25 mouse cellular contexts compared by ENCODE assay signal in the genomic region with DNA sequence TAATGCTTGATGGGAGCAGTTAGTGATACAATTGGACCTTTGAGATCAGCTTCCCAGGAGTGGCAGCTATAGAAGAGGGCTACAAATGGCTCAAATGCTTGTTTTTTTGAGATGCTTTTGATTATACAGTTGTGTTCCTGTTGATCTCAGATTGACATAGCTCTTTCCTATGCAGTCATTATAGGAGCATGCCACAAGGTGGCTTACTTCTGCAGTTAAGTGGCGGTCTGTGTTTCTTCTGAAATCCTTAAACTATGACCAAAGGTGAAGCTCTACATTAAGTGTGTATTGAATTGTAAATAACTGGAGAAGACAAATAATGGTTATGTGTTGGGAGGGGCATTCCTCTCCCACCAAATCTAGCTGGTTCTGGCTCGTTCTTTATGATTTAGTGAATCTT. TPM values are rescaled to one million over a fixed set of nuclear protein-coding genes. Genes with fewer than 3 reads are reported as not detected.
DNase-seq lines count a peak whose midpoint lies in the region; ATAC-seq and TF ChIP-seq lines count a peak whose summit lies in the region.
"Had no signal": no experiment of that assay in that cellular context is flagged by ENCODE, and none has a peak within 500 bp of the region (broad histone marks: within the 10 kb centered on the region; RNA-seq: fewer than 3 reads in every experiment).

No protein-coding gene starts in this region.

- no peak overlapping the region for H3K27ac ChIP-seq in gastrocnemius, adult 2 months
- no peak overlapping the region for H3K27ac ChIP-seq in left cerebral cortex, adult 2 months
- no peak overlapping the region for H3K27ac ChIP-seq in stomach, postnatal 0 days (replicated peaks)
- H3K27ac ChIP-seq: embryonic facial prominence, embryonic 15.5 days; heart, embryonic 15.5 days; limb, embryonic 12.5 days; liver, embryonic 13.5 days had no signal

- no peak for DNase-seq in gastrocnemius, adult 2 months
- DNase-seq in gastrocnemius, postnatal 36 days: no peak
- DNase-seq in left cerebral cortex, adult 2 months (ENCODE audit: extremely low spot score in 1 of 2, low spot score in 2 of 2): no peak
- no peak for DNase-seq in left cerebral cortex, adult 9 months (ENCODE audit: low spot score in 2 of 2)
- DNase-seq in thymus, postnatal 14 days: peak; percentile 19
- no peak for DNase-seq in thymus, postnatal 36 days
- DNase-seq in stomach, postnatal 0 days (ENCODE audit: low spot score): no peak
- no peak for DNase-seq in kidney, postnatal 14 days
- DNase-seq: adrenal gland, postnatal 10 days; B cell, adult 2 months; cerebellum, adult 11-12 months; cerebellum, postnatal 14 days; heart, adult 11 months; kidney, adult 2 months; kidney, postnatal 25 days; layer of hippocampus, adult 9-11 months; liver, embryonic 13.5 days; lung, postnatal 10 days; right cerebral cortex, postnatal 14 days; spleen, adult 18-20 months had no signal

- no peak overlapping the region for H3K4me2 ChIP-seq in stomach, postnatal 0 days (replicated peaks; ENCODE audit: low read depth)
- H3K4me2 ChIP-seq: embryonic facial prominence, embryonic 15.5 days; heart, embryonic 15.5 days; limb, embryonic 12.5 days; liver, embryonic 13.5 days had no signal

- intact Hi-C loops in gastrocnemius, adult 2 months (cut with DNase I): no loop called here
- intact Hi-C loops in gastrocnemius, postnatal 36 days (cut with DNase I): no loop called here
- intact Hi-C loops in left cerebral cortex, adult 2 months (cut with DNase I): no loop called here

- WGBS in stomach, postnatal 0 days: 67% methylated on average over 2 of the region's 2 CpGs

- H3K36me3 ChIP-seq in stomach, postnatal 0 days (ENCODE audit: control insufficient read depth, insufficient read depth, low read length): peaks cover 14% of the 10 kb centered on the region; the same call in 1 of the 2 replicates

- ATAC-seq in stomach, postnatal 0 days (ENCODE audit: low FRiP score, low TSS enrichment): no peak
- ATAC-seq: activated CD4-positive, CD25-positive, alpha-beta regulatory T cell, adult 4 months; midbrain, embryonic 16.5 days had no signal

- TF ChIP-seq EP300 in stomach, postnatal 0 days (optimal IDR thresholded peaks at IDR 0.05): no peak

- H3K4me3 ChIP-seq in gastrocnemius, adult 2 months: no peak overlapping the region
- H3K4me3 ChIP-seq in left cerebral cortex, adult 2 months: no peak overlapping the region
- H3K4me3 ChIP-seq in stomach, postnatal 0 days (ENCODE audit: low read depth, low read length): no peak overlapping the region
- H3K4me3 ChIP-seq: embryonic facial prominence, embryonic 15.5 days; heart, embryonic 15.5 days; limb, embryonic 12.5 days; liver, embryonic 13.5 days had no signal

- peak; percentile 5; the same call in 1 of the 2 replicates for TF ChIP-seq CTCF in gastrocnemius, adult 2 months (IDR thresholded peaks at IDR 0.05)
- TF ChIP-seq CTCF in left cerebral cortex, adult 2 months (IDR thresholded peaks at IDR 0.05): peak; percentile 28
- peak; percentile 50 for TF ChIP-seq CTCF in stomach, postnatal 0 days (IDR thresholded peaks at IDR 0.05; ENCODE audit: low read depth)

- no peak overlapping the region for H3K9ac ChIP-seq in stomach, postnatal 0 days (ENCODE audit: low read length)
- H3K9ac ChIP-seq: embryonic facial prominence, embryonic 15.5 days; heart, embryonic 15.5 days; limb, embryonic 12.5 days; liver, embryonic 13.5 days had no signal

- H3K4me1 ChIP-seq in stomach, postnatal 0 days (replicated peaks; ENCODE audit: control insufficient read depth, insufficient read depth): no peaks in the 10 kb centered on the region
- H3K4me1 ChIP-seq: embryonic facial prominence, embryonic 15.5 days; heart, embryonic 15.5 days; limb, embryonic 12.5 days; liver, embryonic 13.5 days had no signal

- H3K9me3 ChIP-seq in stomach, postnatal 0 days (ENCODE audit: control insufficient read depth, low read length): no peaks in the 10 kb centered on the region
- H3K9me3 ChIP-seq: embryonic facial prominence, embryonic 15.5 days; heart, embryonic 15.5 days; limb, embryonic 12.5 days; liver, embryonic 13.5 days had no signal

- H3K27me3 ChIP-seq in stomach, postnatal 0 days (ENCODE audit: control insufficient read depth, insufficient read depth, low read length): no peaks in the 10 kb centered on the region
- H3K27me3 ChIP-seq: embryonic facial prominence, embryonic 15.5 days; heart, embryonic 15.5 days; limb, embryonic 12.5 days; liver, embryonic 13.5 days had no signal

RNA-seq across cellular contexts. Expression of gene Mdn1, which starts 12.9 kb away (rescaled TPM):
- 1 to 10 TPM; 6.1 to 8.6 TPM for total RNA-seq in gastrocnemius, adult 2 months (2021)
- 1 to 10 TPM; 5.1 to 6.1 TPM for total RNA-seq in gastrocnemius, postnatal 36 days (2021)
- 10 to 100 TPM; 43.6 to 44.3 TPM for total RNA-seq in left cerebral cortex, adult 2 months (2021)
- polyA plus RNA-seq in stomach, postnatal 0 days (2015; fragmentation: Nextera tagmentation; extraction: Ambion mirVana): 3.8 and 4.5 TPM in 2 replicates

RNA-seq across cellular contexts. Expression of gene Casp8ap2, which starts 54.6 kb away (rescaled TPM):
- total RNA-seq in gastrocnemius, adult 2 months (2021): 1 to 10 TPM; 4.3 to 5.0 TPM
- total RNA-seq in gastrocnemius, postnatal 36 days (2021): 1 to 10 TPM; 3.5 to 4.2 TPM
- 10 to 100 TPM in 1 of 2 experiments, 1 to 10 TPM in 1; 9.0 to 10.8 TPM for total RNA-seq in left cerebral cortex, adult 2 months (2021)
- polyA plus RNA-seq in stomach, postnatal 0 days (2015; fragmentation: Nextera tagmentation; extraction: Ambion mirVana): 15.7 and 19.4 TPM in 2 replicates

Comparison
In these comparisons a context has a peak if more than half of its experiments do, and no peak if none do; other contexts are left out.
1. RNA of gene Mdn1, which starts 12.9 kb away (total RNA-seq): 43.6 to 44.3 TPM in left cerebral cortex, adult 2 months; 6.1 to 8.6 TPM in gastrocnemius, adult 2 months and 5.1 to 6.1 TPM in gastrocnemius, postnatal 36 days; every median in the first group is over 4 times any median in the second.
2. Peak in every context shown above with its lines, with median percentiles within 50 percentile points of each other: CTCF ChIP-seq.